Comparison of ENCODE assay signal across 21 mouse cellular contexts in genomic region chr1:155361502-155362126, GRCm38 (mm10). TPM values are rescaled to one million over a fixed set of nuclear protein-coding genes. Genes with fewer than 3 reads are reported as not detected.
DNase-seq lines count a peak whose midpoint lies in the region; ATAC-seq lines count a peak whose summit lies in the region.
"Had no signal": no experiment of that assay in that cellular context is flagged by ENCODE, and none has a peak within 500 bp of the region (broad histone marks: within the 10 kb centered on the region; RNA-seq: fewer than 3 reads in every experiment).

No protein-coding gene starts in this region.

- ATAC-seq in activated CD4-positive, CD25-positive, alpha-beta regulatory T cell, adult 4 months: peak; percentile 72
- ATAC-seq in megakaryocyte-erythroid progenitor cell, adult 5-6 weeks (replicated peaks; ENCODE audit: low FRiP score, low TSS enrichment, poor library complexity, severe bottlenecking): peak; percentile 61
- ATAC-seq: forebrain, embryonic 16.5 days; hindbrain, embryonic 16.5 days; intestine, postnatal 0 days; midbrain, embryonic 16.5 days had no signal

- DNase-seq in 416B (ENCODE audit: low read depth): peak; percentile 53
- peak; percentile 12 for DNase-seq in CD4-positive helper T cell, adult 2 months (ENCODE audit: low read depth, low spot score)
- DNase-seq in c-Kit-positive CD71-positive TER-119-positive erythroid progenitor cells, embryonic 14.5 days (ENCODE audit: low spot score): no peak
- no peak for DNase-seq in urinary bladder, adult 18-20 months (ENCODE audit: low spot score in 2 of 2)
- DNase-seq: adrenal gland, postnatal 10 days; cerebellum, adult 11-12 months; cerebellum, postnatal 10 days; kidney, adult 9 months; kidney, postnatal 10 days; layer of hippocampus, adult 9-11 months; lung, adult 2 months; lung, postnatal 10 days; right cerebral cortex, postnatal 4 days; thymus, adult 18-20 months; thymus, postnatal 36 days had no signal

RNA-seq across cellular contexts. Expression of gene Xpr1, which starts 55.6 kb away (rescaled TPM):
- 10 to 100 TPM; 15.5 to 16.4 TPM for polyA plus RNA-seq in activated CD4-positive, CD25-positive, alpha-beta regulatory T cell, adult 4 months (2017; shearing (Covaris generic))
- total RNA-seq in megakaryocyte-erythroid progenitor cell, adult 5-6 weeks (2014; fragmentation: Nextera tagmentation): 44.5 and 50.1 TPM in 2 replicates
- 25.0 and 34.3 TPM in 2 replicates for total RNA-seq in megakaryocyte-erythroid progenitor cell, adult 5-6 weeks (2017)

Comparison
In these comparisons a context has a peak if more than half of its experiments do, and no peak if none do; other contexts are left out.
1. DNase-seq: peak in 416B (single experiment) and CD4-positive helper T cell, adult 2 months (single experiment); none in c-Kit-positive CD71-positive TER-119-positive erythroid progenitor cells, embryonic 14.5 days (single experiment) and urinary bladder, adult 18-20 months (0 of 2).